Mouse (Mus musculus): Measurements from ENCODE around the gene Atp6ap1l. TPM values are rescaled to one million over a fixed set of nuclear protein-coding genes. Genes with fewer than 3 reads are reported as not detected.
A peak's percentile ranks its signal among the peaks of the same experiment; 100 is the strongest.

Gene Atp6ap1l
- polyA plus RNA-seq, 1 experiment from 2014 or later, result 0.87 TPM

- Histone ChIP-seq H3K9me3 (replicated peaks; ENCODE audit: control insufficient read depth, low read length) (no peaks in the 10 kb centered on the region), H3K27me3 (ENCODE audit: control insufficient read depth, insufficient read depth, low read length) (no peaks in the 10 kb centered on the region), H3K4me3 (ENCODE audit: low read depth, low read length) (no peak overlapping the region), H3K27ac (replicated peaks; ENCODE audit: low read depth, low read length) (no peak overlapping the region), H3K36me3 (replicated peaks; ENCODE audit: control insufficient read depth, insufficient read depth, low read depth, low read length) (no peaks in the 10 kb centered on the region), H3K4me1 (ENCODE audit: control insufficient read depth, insufficient read depth, low read length) (no peaks in the 10 kb centered on the region), H3K9ac (replicated peaks; ENCODE audit: low read length) (no peak overlapping the region), H3K4me2 (ENCODE audit: low read depth, low read length) (no peak overlapping the region)
- WGBS, result 79% methylated on average over 17 of the region's 17 CpGs
- ATAC-seq (replicated peaks; ENCODE audit: insufficient number of reproducible peaks, low FRiP score, low TSS enrichment, low read depth) (no peak), DNase-seq (ENCODE audit: low spot score) (no peak)
These were observed 7.9 kb upstream of the Atp6ap1l start for GRCm38 (mm10) chr13:90912760-90913674.

GRCm38 (mm10) chr13:90907376-90907775 is 2.2 kb upstream of the Atp6ap1l start:
- ATAC-seq (replicated peaks; ENCODE audit: insufficient number of reproducible peaks, low FRiP score, low TSS enrichment, low read depth) (no peak), DNase-seq (ENCODE audit: low spot score) (no peak)
- no peaks in the 10 kb centered on the region for H3K36me3 ChIP-seq (replicated peaks; ENCODE audit: control insufficient read depth, insufficient read depth, low read depth, low read length)
- WGBS, result 88% methylated on average over 12 of the region's 12 CpGs
- H3K27ac ChIP-seq (replicated peaks; ENCODE audit: low read depth, low read length), result no peak overlapping the region
- no peaks in the 10 kb centered on the region for H3K9me3 ChIP-seq (replicated peaks; ENCODE audit: control insufficient read depth, low read length)
- no peaks in the 10 kb centered on the region for H3K4me1 ChIP-seq (ENCODE audit: control insufficient read depth, insufficient read depth, low read length)
- no peak overlapping the region for H3K4me2 ChIP-seq (ENCODE audit: low read depth, low read length)
- no peak overlapping the region for H3K9ac ChIP-seq (replicated peaks; ENCODE audit: low read length)
- H3K4me3 ChIP-seq (ENCODE audit: low read depth, low read length), result no peak overlapping the region
- H3K27me3 ChIP-seq (ENCODE audit: control insufficient read depth, insufficient read depth, low read length), result no peaks in the 10 kb centered on the region

- no peak overlapping the region for H3K4me2 ChIP-seq (ENCODE audit: low read depth, low read length)
- 92% methylated on average over 12 of the region's 12 CpGs for WGBS
- ATAC-seq (replicated peaks; ENCODE audit: insufficient number of reproducible peaks, low FRiP score, low TSS enrichment, low read depth), result no peak
These were observed 8.3 kb downstream of the Atp6ap1l start for GRCm38 (mm10) chr13:90896821-90897220.

GRCm38 (mm10) chr13:90896098-90896497 is 9.1 kb downstream of the Atp6ap1l start:
- H3K27ac ChIP-seq (replicated peaks; ENCODE audit: low read depth, low read length), result no peak overlapping the region
- H3K9ac ChIP-seq (replicated peaks; ENCODE audit: low read length), result no peak overlapping the region
- no peaks in the 10 kb centered on the region for H3K27me3 ChIP-seq (ENCODE audit: control insufficient read depth, insufficient read depth, low read length)
- 19% methylated on average over 2 of the region's 2 CpGs for WGBS
- H3K9me3 ChIP-seq (replicated peaks; ENCODE audit: control insufficient read depth, low read length), result no peaks in the 10 kb centered on the region
- H3K4me2 ChIP-seq (ENCODE audit: low read depth, low read length), result no peak overlapping the region
- DNase-seq (ENCODE audit: low spot score) (no peak), ATAC-seq (replicated peaks; ENCODE audit: insufficient number of reproducible peaks, low FRiP score, low TSS enrichment, low read depth) (no peak)
- no peak overlapping the region for H3K4me3 ChIP-seq (ENCODE audit: low read depth, low read length)
- H3K36me3 ChIP-seq (replicated peaks; ENCODE audit: control insufficient read depth, insufficient read depth, low read depth, low read length), result no peaks in the 10 kb centered on the region
- H3K4me1 ChIP-seq (ENCODE audit: control insufficient read depth, insufficient read depth, low read length), result no peaks in the 10 kb centered on the region

More at GRCm38 (mm10) chr13:90896821-90897220, 8.3 kb downstream of the Atp6ap1l start:
- no peaks in the 10 kb centered on the region for H3K4me1 ChIP-seq (ENCODE audit: control insufficient read depth, insufficient read depth, low read length)
- no peak overlapping the region for H3K27ac ChIP-seq (replicated peaks; ENCODE audit: low read depth, low read length)
- H3K9me3 ChIP-seq (replicated peaks; ENCODE audit: control insufficient read depth, low read length), result no peaks in the 10 kb centered on the region
- no peaks in the 10 kb centered on the region for H3K27me3 ChIP-seq (ENCODE audit: control insufficient read depth, insufficient read depth, low read length)
- H3K36me3 ChIP-seq (replicated peaks; ENCODE audit: control insufficient read depth, insufficient read depth, low read depth, low read length), result no peaks in the 10 kb centered on the region
- no peak overlapping the region for H3K9ac ChIP-seq (replicated peaks; ENCODE audit: low read length)
- no peak for DNase-seq (ENCODE audit: low spot score)
- no peak overlapping the region for H3K4me3 ChIP-seq (ENCODE audit: low read depth, low read length)

GRCm38 (mm10) chr13:90894819-90895218 is 10.3 kb downstream of the Atp6ap1l start:
- H3K4me2 ChIP-seq (ENCODE audit: low read depth, low read length), result no peak overlapping the region
- ATAC-seq (replicated peaks; ENCODE audit: insufficient number of reproducible peaks, low FRiP score, low TSS enrichment, low read depth), result no peak
- H3K27me3 ChIP-seq (ENCODE audit: control insufficient read depth, insufficient read depth, low read length), result no peaks in the 10 kb centered on the region
- H3K4me1 ChIP-seq (ENCODE audit: control insufficient read depth, insufficient read depth, low read length), result no peaks in the 10 kb centered on the region
- no peak for DNase-seq (ENCODE audit: low spot score)
- H3K36me3 ChIP-seq (replicated peaks; ENCODE audit: control insufficient read depth, insufficient read depth, low read depth, low read length), result no peaks in the 10 kb centered on the region
- no peak overlapping the region for H3K4me3 ChIP-seq (ENCODE audit: low read depth, low read length)
- no peak overlapping the region for H3K27ac ChIP-seq (replicated peaks; ENCODE audit: low read depth, low read length)
- H3K9me3 ChIP-seq (replicated peaks; ENCODE audit: control insufficient read depth, low read length), result no peaks in the 10 kb centered on the region
- H3K9ac ChIP-seq (replicated peaks; ENCODE audit: low read length), result no peak overlapping the region
- WGBS, result 89% methylated on average over 4 of the region's 4 CpGs

GRCm38 (mm10) chr13:90890111-90890510 is 15.0 kb downstream of the Atp6ap1l start:
- Histone ChIP-seq H3K4me3 (ENCODE audit: low read depth, low read length) (no peak overlapping the region), H3K9me3 (replicated peaks; ENCODE audit: control insufficient read depth, low read length) (no peaks in the 10 kb centered on the region), H3K27me3 (ENCODE audit: control insufficient read depth, insufficient read depth, low read length) (no peaks in the 10 kb centered on the region), H3K4me2 (ENCODE audit: low read depth, low read length) (no peak overlapping the region), H3K9ac (replicated peaks; ENCODE audit: low read length) (no peak overlapping the region), H3K27ac (replicated peaks; ENCODE audit: low read depth, low read length) (no peak overlapping the region), H3K4me1 (ENCODE audit: control insufficient read depth, insufficient read depth, low read length) (no peaks in the 10 kb centered on the region), H3K36me3 (replicated peaks; ENCODE audit: control insufficient read depth, insufficient read depth, low read depth, low read length) (no peaks in the 10 kb centered on the region)
- 90% methylated on average over 5 of the region's 5 CpGs for WGBS
- no peak for DNase-seq (ENCODE audit: low spot score)
- no peak for ATAC-seq (replicated peaks; ENCODE audit: insufficient number of reproducible peaks, low FRiP score, low TSS enrichment, low read depth)

GRCm38 (mm10) chr13:90886568-90886983 is 18.6 kb downstream of the Atp6ap1l start:
- 1% methylated on average over 18 of the region's 18 CpGs for WGBS
- Histone ChIP-seq H3K4me1 (ENCODE audit: control insufficient read depth, insufficient read depth, low read length) (no peaks in the 10 kb centered on the region), H3K27ac (replicated peaks; ENCODE audit: low read depth, low read length) (no peak overlapping the region), H3K9me3 (replicated peaks; ENCODE audit: control insufficient read depth, low read length) (no peaks in the 10 kb centered on the region), H3K4me2 (ENCODE audit: low read depth, low read length) (peak overlapping the region; percentile 31), H3K27me3 (ENCODE audit: control insufficient read depth, insufficient read depth, low read length) (no peaks in the 10 kb centered on the region), H3K36me3 (replicated peaks; ENCODE audit: control insufficient read depth, insufficient read depth, low read depth, low read length) (no peaks in the 10 kb centered on the region), H3K4me3 (ENCODE audit: low read depth, low read length) (peak overlapping the region; percentile 21; the same call in 1 of the 2 replicates), H3K9ac (replicated peaks; ENCODE audit: low read length) (no peak overlapping the region; the same call in 1 of the 2 replicates)
- DNase-seq (ENCODE audit: low spot score) (peak; percentile 87), ATAC-seq (replicated peaks; ENCODE audit: insufficient number of reproducible peaks, low FRiP score, low TSS enrichment, low read depth) (no peak; the same call in 1 of the 2 replicates)

- peak overlapping the region; percentile 31 for H3K4me2 ChIP-seq (ENCODE audit: low read depth, low read length)
- no peak for ATAC-seq (replicated peaks; ENCODE audit: insufficient number of reproducible peaks, low FRiP score, low TSS enrichment, low read depth)
- no peaks in the 10 kb centered on the region for H3K9me3 ChIP-seq (replicated peaks; ENCODE audit: control insufficient read depth, low read length)
- no peak overlapping the region for H3K27ac ChIP-seq (replicated peaks; ENCODE audit: low read depth, low read length)
- no peak overlapping the region; the same call in 1 of the 2 replicates for H3K9ac ChIP-seq (replicated peaks; ENCODE audit: low read length)
- no peak for DNase-seq (ENCODE audit: low spot score)
- peak overlapping the region; percentile 21; the same call in 1 of the 2 replicates for H3K4me3 ChIP-seq (ENCODE audit: low read depth, low read length)
- WGBS, result 47% methylated on average over 13 of the region's 13 CpGs
- no peaks in the 10 kb centered on the region for H3K4me1 ChIP-seq (ENCODE audit: control insufficient read depth, insufficient read depth, low read length)
- no peaks in the 10 kb centered on the region for H3K36me3 ChIP-seq (replicated peaks; ENCODE audit: control insufficient read depth, insufficient read depth, low read depth, low read length)
- no peaks in the 10 kb centered on the region for H3K27me3 ChIP-seq (ENCODE audit: control insufficient read depth, insufficient read depth, low read length)
These were observed 19.2 kb downstream of the Atp6ap1l start for GRCm38 (mm10) chr13:90885856-90886532.

All from embryonic facial prominence, embryonic 11.5 days (tissue).